Comparison of ENCODE assay signal across 12 mouse cellular contexts in genomic region chr15:50361751-50362507, GRCm38 (mm10).
DNase-seq lines count a peak whose midpoint lies in the region; ATAC-seq and TF ChIP-seq lines count a peak whose summit lies in the region.
"Had no signal": no experiment of that assay in that cellular context is flagged by ENCODE, and none has a peak within 500 bp of the region (broad histone marks: within the 10 kb centered on the region; RNA-seq: fewer than 3 reads in every experiment).

No protein-coding gene starts in this region.

- TF ChIP-seq CTCF in heart, postnatal 0 days (IDR thresholded peaks at IDR 0.05; ENCODE audit: low read depth): no peak
- no peak for TF ChIP-seq CTCF in midbrain, postnatal 0 days (IDR thresholded peaks at IDR 0.05)

- H3K9ac ChIP-seq in heart, postnatal 0 days (replicated peaks; ENCODE audit: low read depth, low read length): no peak overlapping the region
- no peak overlapping the region for H3K9ac ChIP-seq in liver, embryonic 15.5 days
- H3K9ac ChIP-seq in midbrain, postnatal 0 days (replicated peaks; ENCODE audit: low read length, poor library complexity, severe bottlenecking): no peak overlapping the region
- H3K9ac ChIP-seq in neural tube, embryonic 15.5 days (replicated peaks): no peak overlapping the region

- no peak for TF ChIP-seq EP300 in heart, postnatal 0 days (IDR thresholded peaks at IDR 0.05; ENCODE audit: low read depth)

- no peaks in the 10 kb centered on the region for H3K27me3 ChIP-seq in heart, postnatal 0 days (ENCODE audit: control insufficient read depth, insufficient read depth, low read length)
- no peaks in the 10 kb centered on the region for H3K27me3 ChIP-seq in liver, embryonic 15.5 days
- H3K27me3 ChIP-seq in midbrain, postnatal 0 days (ENCODE audit: insufficient read depth, low read length): no peaks in the 10 kb centered on the region
- no peaks in the 10 kb centered on the region for H3K27me3 ChIP-seq in neural tube, embryonic 15.5 days (replicated peaks)
- H3K27me3 ChIP-seq: Patski had no signal

- no peak for DNase-seq in heart, postnatal 0 days (ENCODE audit: low spot score)
- DNase-seq in heart, postnatal 14 days: no peak
- peak; percentile 53 for DNase-seq in adrenal gland, postnatal 10 days
- no peak for DNase-seq in midbrain, postnatal 0 days (ENCODE audit: low spot score)
- no peak for DNase-seq in left cerebral cortex, postnatal 36 days (ENCODE audit: low spot score in 2 of 2)
- DNase-seq: cerebellum, postnatal 36 days; midbrain, embryonic 14.5 days; right cerebral cortex, postnatal 14 days had no signal

- no peak overlapping the region for H3K27ac ChIP-seq in heart, postnatal 0 days (ENCODE audit: low read depth)
- H3K27ac ChIP-seq in liver, embryonic 15.5 days (replicated peaks): no peak overlapping the region
- H3K27ac ChIP-seq in midbrain, postnatal 0 days (ENCODE audit: low read depth, low read length): no peak overlapping the region
- no peak overlapping the region for H3K27ac ChIP-seq in neural tube, embryonic 15.5 days (replicated peaks)

- 61% methylated on average over 4 of the region's 4 CpGs for WGBS in heart, postnatal 0 days
- 8% methylated on average over 4 of the region's 4 CpGs for WGBS in liver, embryonic 15.5 days (ENCODE audit: insufficient replicate concordance)
- 89% methylated on average over 4 of the region's 4 CpGs for WGBS in midbrain, postnatal 0 days
- 87% methylated on average over 4 of the region's 4 CpGs for WGBS in neural tube, embryonic 15.5 days

- no peaks in the 10 kb centered on the region for H3K9me3 ChIP-seq in heart, postnatal 0 days (replicated peaks; ENCODE audit: control insufficient read depth, low read length)
- H3K9me3 ChIP-seq in liver, embryonic 15.5 days (replicated peaks): no peaks in the 10 kb centered on the region
- no peaks in the 10 kb centered on the region for H3K9me3 ChIP-seq in midbrain, postnatal 0 days (ENCODE audit: low read length)
- H3K9me3 ChIP-seq in neural tube, embryonic 15.5 days (replicated peaks): no peaks in the 10 kb centered on the region

- ATAC-seq in heart, postnatal 0 days (ENCODE audit: insufficient read depth, low read depth): no peak
- 0 out of 2 replicates have a peak, but pooled peaks have one; percentile 34 for ATAC-seq in liver, embryonic 15.5 days (ENCODE audit: insufficient read depth)
- ATAC-seq in neutrophil, adult 5-6 weeks (ENCODE audit: extremely low read depth, insufficient number of reproducible peaks, low FRiP score, poor library complexity, severe bottlenecking): peak; percentile 44; the same call in 1 of the 2 replicates
- no peak for ATAC-seq in midbrain, postnatal 0 days (ENCODE audit: low FRiP score)
- no peak for ATAC-seq in neural tube, embryonic 15.5 days (ENCODE audit: low FRiP score)
- ATAC-seq: Patski had no signal

- intact Hi-C loops in heart, postnatal 14 days (cut with DNase I): no loop called here
- intact Hi-C loops in left cerebral cortex, postnatal 36 days (cut with DNase I): no loop called here

- peak overlapping the region; percentile 2; the same call in 1 of the 2 replicates for H3K4me3 ChIP-seq in heart, postnatal 0 days (ENCODE audit: low read depth, low read length)
- H3K4me3 ChIP-seq in liver, embryonic 15.5 days (replicated peaks): peak overlapping the region; percentile 30; the same call in 1 of the 2 replicates
- no peak overlapping the region for H3K4me3 ChIP-seq in midbrain, postnatal 0 days (ENCODE audit: low read depth, low read length)
- no peak overlapping the region for H3K4me3 ChIP-seq in neural tube, embryonic 15.5 days (replicated peaks)

- H3K4me2 ChIP-seq in heart, postnatal 0 days (ENCODE audit: low read depth, low read length): peak overlapping the region; percentile 42
- H3K4me2 ChIP-seq in liver, embryonic 15.5 days: peak overlapping the region; percentile 57
- H3K4me2 ChIP-seq in midbrain, postnatal 0 days (ENCODE audit: low read depth, low read length, poor library complexity, severe bottlenecking): no peak overlapping the region
- no peak overlapping the region for H3K4me2 ChIP-seq in neural tube, embryonic 15.5 days

- no peaks in the 10 kb centered on the region for H3K4me1 ChIP-seq in heart, postnatal 0 days (ENCODE audit: control insufficient read depth, insufficient read depth)
- H3K4me1 ChIP-seq in liver, embryonic 15.5 days (replicated peaks): peaks cover 5% of the 10 kb centered on the region
- H3K4me1 ChIP-seq in midbrain, postnatal 0 days (ENCODE audit: insufficient read depth, low read length): no peaks in the 10 kb centered on the region
- no peaks in the 10 kb centered on the region for H3K4me1 ChIP-seq in neural tube, embryonic 15.5 days

- H3K36me3 ChIP-seq in heart, postnatal 0 days (replicated peaks; ENCODE audit: control insufficient read depth, insufficient read depth, low read length): no peaks in the 10 kb centered on the region
- H3K36me3 ChIP-seq in liver, embryonic 15.5 days (replicated peaks): no peaks in the 10 kb centered on the region
- H3K36me3 ChIP-seq in midbrain, postnatal 0 days (ENCODE audit: insufficient read depth, low read length): no peaks in the 10 kb centered on the region
- no peaks in the 10 kb centered on the region for H3K36me3 ChIP-seq in neural tube, embryonic 15.5 days

Comparison
In these comparisons a context has a peak if more than half of its experiments do, and no peak if none do; other contexts are left out.
1. ATAC-seq: peak in liver, embryonic 15.5 days (single experiment) and neutrophil, adult 5-6 weeks (single experiment); none in heart, postnatal 0 days (single experiment), midbrain, postnatal 0 days (single experiment) and neural tube, embryonic 15.5 days (single experiment).
2. H3K4me2 ChIP-seq: peak in heart, postnatal 0 days (single experiment) and liver, embryonic 15.5 days (single experiment); none in midbrain, postnatal 0 days (single experiment) and neural tube, embryonic 15.5 days (single experiment).
3. H3K4me3 ChIP-seq: peak in heart, postnatal 0 days (single experiment) and liver, embryonic 15.5 days (single experiment); none in midbrain, postnatal 0 days (single experiment) and neural tube, embryonic 15.5 days (single experiment).